Mouse (Mus musculus) R1 (cell line): ENCODE results near the gene Angpt4.

Experiments
- DNase-seq: peaks from one replicate; pipeline ENCODE4 v3.0.0-alpha.2; 2018; ENCODE audit warnings: low read depth, low spot score

Gene Angpt4

DNA sequence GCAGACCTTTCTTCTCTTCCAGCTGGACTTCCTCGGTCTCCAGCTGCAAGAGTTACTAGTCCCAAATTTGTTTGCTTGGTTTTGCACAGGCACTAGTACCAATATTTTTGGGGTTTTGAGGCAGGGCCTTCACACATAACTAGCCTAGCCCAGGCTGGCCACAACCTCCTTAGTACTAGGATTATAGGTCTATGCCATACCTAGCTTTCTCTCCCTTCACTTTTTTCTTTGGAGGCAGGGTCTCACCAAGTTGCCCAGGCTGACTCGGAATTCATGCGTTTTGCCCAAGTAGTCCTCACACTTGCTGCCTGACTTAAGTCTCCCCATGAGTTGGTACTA lies 69.3 kb downstream of the Angpt4 start:
- DNase-seq: no peak

GRCm38 (mm10) chr2:151981268-151981667 lies 70.3 kb downstream of the Angpt4 start:
- no peak for DNase-seq

DNA sequence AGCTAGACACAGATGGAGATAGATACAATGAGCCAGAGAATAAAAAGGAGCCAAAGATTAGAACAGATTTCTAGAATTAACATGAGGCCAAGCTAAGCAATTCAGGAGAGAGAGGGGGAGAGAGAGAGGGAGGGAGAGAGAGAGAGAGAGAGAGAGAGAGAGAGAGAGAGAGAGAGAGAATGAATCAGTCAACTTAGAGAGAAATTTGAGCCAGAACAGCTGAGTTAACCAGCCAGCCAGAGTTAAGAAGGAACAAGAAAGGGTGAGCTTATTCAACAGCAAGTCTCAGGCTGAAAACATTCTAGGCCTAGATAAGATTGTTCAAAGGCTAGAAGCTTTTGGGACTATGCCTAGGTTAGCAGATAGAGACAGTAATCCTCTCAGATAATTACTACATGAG lies 71.5 kb downstream of the Angpt4 start:
- no peak for DNase-seq

GRCm38 (mm10) chr2:151984019-151984418 lies 73.0 kb downstream of the Angpt4 start:
- no peak for DNase-seq

DNA sequence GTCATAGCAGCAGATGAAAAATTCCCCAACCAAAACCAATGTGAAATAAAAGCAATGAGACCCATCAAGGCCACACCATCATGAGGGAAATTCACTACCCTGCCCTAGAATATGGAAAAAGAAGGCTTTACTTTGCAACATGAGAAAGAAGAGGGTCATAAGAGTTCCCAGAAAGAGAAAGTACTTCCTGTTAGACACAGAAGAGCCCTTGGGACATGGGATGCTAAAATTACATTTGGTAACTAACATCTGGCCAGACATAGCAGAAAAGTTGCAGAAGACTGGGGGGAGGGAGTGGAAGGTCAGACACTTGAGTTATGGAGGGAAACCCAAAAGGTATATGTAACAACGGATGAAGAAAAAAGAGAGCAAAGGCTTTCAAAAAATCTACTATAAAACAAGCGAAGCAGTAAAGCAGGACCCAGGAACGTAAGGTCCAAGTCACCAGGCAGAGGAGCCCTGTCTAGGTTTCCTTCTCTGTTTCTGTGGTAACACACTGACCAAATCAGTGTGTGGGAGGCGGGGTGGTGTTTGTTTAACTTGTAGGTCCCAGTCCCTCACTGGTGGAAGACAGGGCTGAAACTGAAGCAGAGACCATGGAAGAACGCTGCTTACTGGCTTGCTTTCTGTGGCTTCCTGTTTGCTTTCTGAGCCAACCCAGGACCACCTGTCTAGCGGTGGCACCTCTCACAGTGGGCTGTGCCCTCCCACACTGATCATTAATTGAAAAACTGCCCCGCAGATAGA lies 74.6 kb downstream of the Angpt4 start:
- DNase-seq: no peak

DNA sequence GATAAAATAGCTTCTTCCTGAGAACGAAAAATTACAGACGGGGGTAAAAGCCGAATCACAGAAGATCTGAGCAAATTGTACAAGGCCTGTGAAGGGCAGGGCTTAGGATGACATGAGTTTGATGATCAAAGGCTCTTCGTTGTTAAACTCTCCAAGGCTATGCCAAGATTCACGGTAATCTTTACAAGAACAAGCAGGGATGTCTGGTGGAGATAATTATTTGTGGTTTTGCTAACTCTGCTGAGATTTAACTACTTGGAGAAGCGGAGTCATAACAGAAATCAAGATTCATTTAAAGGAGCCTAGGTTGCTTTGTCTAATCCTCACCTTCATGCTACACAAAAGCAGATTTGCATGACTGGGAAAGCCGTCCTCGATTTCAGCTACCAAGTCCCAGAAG lies 75.9 kb downstream of the Angpt4 start:
- no peak for DNase-seq

- no peak for DNase-seq
These were observed 78.0 kb downstream of the Angpt4 start for GRCm38 (mm10) chr2:151988978-151989377.

DNA sequence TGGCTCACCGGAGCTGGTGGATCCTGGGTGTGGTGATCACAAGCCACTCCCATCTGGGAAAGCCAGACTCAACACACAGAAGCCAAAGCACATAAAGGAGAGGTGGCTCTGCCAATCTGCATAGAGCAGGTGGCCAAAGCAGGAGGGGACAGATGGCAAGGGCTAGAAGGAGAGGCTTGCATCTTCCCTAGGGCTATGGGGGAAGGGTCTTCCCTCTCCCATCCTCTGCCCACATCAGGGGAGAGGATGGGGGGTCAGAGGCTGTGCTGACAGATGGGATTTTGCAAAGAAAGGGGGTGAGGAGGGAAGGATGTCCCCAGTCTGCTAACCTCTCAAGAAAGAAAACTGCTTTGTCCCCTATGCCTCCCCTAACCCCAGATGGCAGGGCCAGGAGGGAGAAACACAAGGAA lies 80.0 kb downstream of the Angpt4 start:
- no peak for DNase-seq

DNA sequence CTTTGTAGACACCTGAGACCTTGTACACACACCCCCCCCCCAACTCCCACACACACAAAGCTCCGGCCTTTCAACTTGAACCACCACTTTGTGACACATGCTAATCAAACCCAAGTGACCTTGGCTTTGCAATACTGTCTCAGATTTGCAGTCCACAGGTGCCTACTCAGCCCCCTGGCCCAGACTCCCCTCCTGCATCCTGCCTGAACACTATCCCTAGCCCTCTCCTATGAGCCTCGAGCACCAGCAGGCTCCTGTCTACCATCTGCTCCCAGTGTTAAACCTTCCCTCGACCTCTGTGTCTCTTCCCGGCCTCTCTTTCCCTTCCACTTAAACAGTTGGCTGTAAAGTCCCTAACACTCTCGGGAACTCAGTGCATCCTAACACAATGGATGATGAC lies 80.4 kb downstream of the Angpt4 start:
- DNase-seq: no peak

DNA sequence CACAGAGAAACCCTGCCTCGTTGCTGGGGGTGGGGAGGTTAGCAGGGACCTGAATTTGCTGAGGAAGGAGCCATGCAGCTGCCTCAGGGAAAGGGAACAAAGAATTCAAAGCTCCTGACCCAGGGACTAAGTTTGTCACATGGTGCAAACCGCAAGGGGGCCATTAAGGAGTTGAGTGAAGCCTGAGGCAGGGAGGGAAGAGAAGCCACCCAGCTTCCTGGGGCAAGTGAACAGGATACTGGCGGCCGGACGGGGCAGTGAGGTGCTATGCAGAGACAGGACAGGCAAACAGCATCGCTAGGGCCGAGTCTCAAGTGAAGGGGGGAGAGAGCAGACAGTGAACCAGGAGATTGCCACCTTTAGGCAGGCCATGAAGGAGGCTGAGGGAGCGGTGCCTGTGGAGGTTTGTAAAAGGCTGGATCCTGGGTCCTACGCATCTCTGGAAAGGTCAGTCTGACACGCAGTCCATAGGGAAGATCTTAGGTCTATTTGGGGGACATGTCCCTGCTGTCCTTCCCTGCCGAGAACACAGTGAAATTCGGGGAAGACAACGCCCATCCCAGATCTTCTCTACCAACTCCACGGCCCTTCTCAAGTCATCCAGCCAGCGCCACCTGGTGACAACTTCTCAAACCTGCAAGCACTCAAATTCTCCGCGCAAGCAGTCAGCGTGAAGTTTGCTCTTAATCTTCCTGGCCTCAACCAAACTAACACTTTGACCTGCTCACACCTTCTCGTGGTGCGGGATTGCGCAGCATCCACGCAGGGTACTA lies 83.5 kb downstream of the Angpt4 start:
- peak; percentile 87 for DNase-seq
